Mouse (Mus musculus): ENCODE measurements at regions not wholly inside any gene's neighbourhood (a gene's known extent, or its start where the extent isn't known, plus 50 kb on each side); places are given as distances from the start of the nearest gene placed in this dataset.

DNA sequence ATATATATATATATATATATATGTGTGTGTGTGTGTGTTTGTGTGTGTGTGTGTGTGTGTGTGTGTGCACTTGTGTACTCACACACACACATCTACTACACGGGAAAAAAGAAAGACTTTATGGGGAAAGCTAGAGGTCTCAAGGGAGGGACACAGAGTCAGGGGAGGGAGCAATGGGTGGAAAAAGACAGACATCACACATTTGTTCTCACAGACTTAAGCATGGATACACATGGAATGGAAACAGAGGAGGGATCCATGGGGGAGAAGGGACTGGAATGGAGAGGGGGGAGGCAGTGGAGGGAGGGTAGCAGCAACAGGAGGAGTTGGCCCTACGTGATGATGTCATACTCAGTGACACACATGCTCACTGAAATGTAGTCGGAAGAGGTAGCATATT, 248.3 kb downstream of the Cryba4 start:
- no peak for DNase-seq (ENCODE audit: low spot score)
- 67% methylated on average over 3 of the region's 3 CpGs for WGBS
- H3K4me2 ChIP-seq, result no peak overlapping the region

DNA sequence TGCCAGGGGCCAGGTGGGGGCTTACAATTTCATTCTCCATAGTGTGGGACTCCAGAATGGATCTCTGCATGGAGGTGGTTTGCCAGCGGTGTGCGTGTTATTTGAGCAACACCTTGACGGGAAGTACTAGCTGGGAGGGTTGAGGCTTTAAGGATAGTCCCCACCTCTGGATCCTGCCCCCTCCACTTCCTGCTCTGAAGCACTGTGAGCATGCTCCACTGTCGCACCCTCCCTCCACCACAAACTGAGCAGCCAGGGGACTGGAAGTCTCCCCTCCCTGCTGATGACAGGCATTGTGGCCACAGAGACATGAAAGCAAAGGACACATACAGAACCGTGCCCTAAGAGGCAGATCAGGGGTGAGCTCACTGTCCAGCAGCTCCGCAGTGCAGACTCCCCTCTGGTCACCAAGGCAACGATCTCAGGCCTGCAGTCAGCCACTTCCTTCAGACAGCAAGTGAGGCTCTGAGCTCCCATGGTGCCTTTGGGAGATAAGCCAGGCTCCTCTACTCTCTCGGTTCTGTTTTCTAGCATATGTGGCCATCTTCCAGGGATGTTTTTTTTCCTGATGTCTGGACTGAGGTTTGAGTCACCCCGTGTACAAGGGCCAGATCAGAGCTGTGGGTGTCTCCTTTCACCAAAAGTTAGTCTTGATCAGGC, 239.7 kb downstream of the Cryba4 start:
- no peak for DNase-seq (ENCODE audit: low spot score)
- 11% methylated on average over 9 of the region's 9 CpGs for WGBS
- no peak overlapping the region for H3K4me2 ChIP-seq
- no peaks in the 10 kb centered on the region for H3K4me1 ChIP-seq (replicated peaks; ENCODE audit: control insufficient read depth, insufficient read depth, low read length)
- H3K9ac ChIP-seq (ENCODE audit: low read depth, low read length), result no peak overlapping the region
- no peak for ATAC-seq (replicated peaks; ENCODE audit: low FRiP score)
- no peak overlapping the region; the same call in 1 of the 2 replicates for H3K27ac ChIP-seq (ENCODE audit: low read depth, low read length)
- H3K4me3 ChIP-seq (ENCODE audit: low read depth, low read length), result no peak overlapping the region
- no peaks in the 10 kb centered on the region for H3K9me3 ChIP-seq (ENCODE audit: control insufficient read depth, low read length)
- no peaks in the 10 kb centered on the region for H3K27me3 ChIP-seq (replicated peaks; ENCODE audit: control insufficient read depth, insufficient read depth, low read length)
- H3K36me3 ChIP-seq (ENCODE audit: control insufficient read depth, insufficient read depth, low read length), result no peaks in the 10 kb centered on the region

More for the DNA sequence above, 248.3 kb downstream of the Cryba4 start:
- no peak for ATAC-seq (replicated peaks; ENCODE audit: low FRiP score)
- no peak overlapping the region for H3K9ac ChIP-seq (ENCODE audit: low read depth, low read length)
- H3K36me3 ChIP-seq (ENCODE audit: control insufficient read depth, insufficient read depth, low read length), result no peaks in the 10 kb centered on the region
- peaks cover 5% of the 10 kb centered on the region for H3K27me3 ChIP-seq (replicated peaks; ENCODE audit: control insufficient read depth, insufficient read depth, low read length)
- H3K4me1 ChIP-seq (replicated peaks; ENCODE audit: control insufficient read depth, insufficient read depth, low read length), result no peaks in the 10 kb centered on the region; the same call in 1 of the 2 replicates
- H3K4me3 ChIP-seq (ENCODE audit: low read depth, low read length), result no peak overlapping the region
- H3K27ac ChIP-seq (ENCODE audit: low read depth, low read length), result no peak overlapping the region
- no peaks in the 10 kb centered on the region for H3K9me3 ChIP-seq (ENCODE audit: control insufficient read depth, low read length)

DNA sequence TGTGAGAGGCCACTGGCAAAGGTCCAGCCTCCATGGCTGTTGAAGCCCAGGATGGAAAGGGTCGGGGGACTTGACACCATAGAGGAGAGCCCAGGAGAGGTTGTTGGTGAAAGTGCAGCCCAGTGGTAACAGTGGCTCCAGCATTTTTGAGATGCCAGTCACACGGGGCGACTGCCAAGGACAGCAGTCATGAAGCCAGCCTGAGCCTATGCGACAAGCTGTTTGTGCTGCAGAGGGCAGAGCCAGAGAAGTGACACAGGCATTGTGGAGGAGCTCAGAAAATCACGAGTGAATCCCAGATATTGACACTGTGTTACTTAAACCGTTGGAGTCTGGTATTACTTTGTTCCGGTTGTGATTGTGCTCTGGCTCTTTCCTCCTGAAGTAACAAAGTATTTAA, 233.4 kb downstream of the Cryba4 start:
- Histone ChIP-seq H3K4me2 (no peak overlapping the region), H3K4me3 (ENCODE audit: low read depth, low read length) (no peak overlapping the region), H3K4me1 (replicated peaks; ENCODE audit: control insufficient read depth, insufficient read depth, low read length) (no peaks in the 10 kb centered on the region), H3K27me3 (replicated peaks; ENCODE audit: control insufficient read depth, insufficient read depth, low read length) (no peaks in the 10 kb centered on the region), H3K9me3 (ENCODE audit: control insufficient read depth, low read length) (no peaks in the 10 kb centered on the region), H3K9ac (ENCODE audit: low read depth, low read length) (no peak overlapping the region), H3K36me3 (ENCODE audit: control insufficient read depth, insufficient read depth, low read length) (no peaks in the 10 kb centered on the region), H3K27ac (ENCODE audit: low read depth, low read length) (no peak overlapping the region)
- WGBS, result 63% methylated on average over 7 of the region's 7 CpGs
- DNase-seq (ENCODE audit: low spot score), result no peak
- ATAC-seq (replicated peaks; ENCODE audit: low FRiP score), result no peak

DNA sequence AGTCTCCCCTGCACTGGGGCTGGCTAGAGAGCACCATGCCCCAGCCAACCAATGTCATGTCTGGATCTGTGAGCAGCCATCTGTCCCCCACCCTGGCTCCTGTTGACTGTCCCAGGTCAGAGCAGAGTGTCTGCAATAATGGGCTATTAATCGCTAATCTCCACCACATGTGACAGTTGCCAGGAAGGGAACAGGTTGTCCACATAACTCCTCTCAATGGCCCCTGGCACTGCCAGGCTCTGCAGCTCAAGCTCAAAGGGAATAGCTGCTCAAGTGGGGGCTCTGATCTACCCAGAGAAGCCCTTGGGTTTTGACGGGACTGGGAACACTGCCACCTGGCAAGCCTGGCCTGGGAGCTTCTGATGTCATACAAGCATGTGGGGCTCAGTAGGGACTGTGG, 231.4 kb downstream of the Cryba4 start:
- no peak overlapping the region for H3K9ac ChIP-seq (ENCODE audit: low read depth, low read length)
- H3K4me2 ChIP-seq, result no peak overlapping the region
- H3K4me3 ChIP-seq (ENCODE audit: low read depth, low read length), result no peak overlapping the region
- WGBS, result 73% methylated on average over 2 of the region's 2 CpGs
- ATAC-seq (replicated peaks; ENCODE audit: low FRiP score) (no peak), DNase-seq (ENCODE audit: low spot score) (no peak)
- H3K36me3 ChIP-seq (ENCODE audit: control insufficient read depth, insufficient read depth, low read length), result no peaks in the 10 kb centered on the region
- H3K9me3 ChIP-seq (ENCODE audit: control insufficient read depth, low read length), result no peaks in the 10 kb centered on the region
- H3K27me3 ChIP-seq (replicated peaks; ENCODE audit: control insufficient read depth, insufficient read depth, low read length), result no peaks in the 10 kb centered on the region
- no peak overlapping the region for H3K27ac ChIP-seq (ENCODE audit: low read depth, low read length)
- no peaks in the 10 kb centered on the region for H3K4me1 ChIP-seq (replicated peaks; ENCODE audit: control insufficient read depth, insufficient read depth, low read length)

DNA sequence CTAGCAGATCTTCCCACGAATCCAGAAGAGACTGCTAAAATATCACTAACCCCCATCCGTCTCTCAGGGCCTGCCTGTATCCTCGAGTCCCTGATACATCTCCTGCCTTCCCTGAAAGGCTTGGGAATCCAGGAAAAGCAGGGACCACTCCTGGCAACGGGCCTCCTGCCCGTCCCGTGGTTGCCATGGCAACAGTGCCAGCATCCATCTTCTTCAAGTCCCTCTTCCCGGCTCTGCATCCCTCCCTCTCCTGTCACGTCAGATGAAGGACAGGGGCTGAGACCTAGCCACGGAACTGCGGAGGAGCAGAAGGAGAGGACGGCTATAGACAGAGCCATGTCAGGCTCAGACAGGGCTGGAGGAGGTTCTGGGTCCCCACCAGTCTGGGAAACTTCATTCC, 222.4 kb downstream of the Cryba4 start:
- no peak for ATAC-seq (replicated peaks; ENCODE audit: low FRiP score)

DNA sequence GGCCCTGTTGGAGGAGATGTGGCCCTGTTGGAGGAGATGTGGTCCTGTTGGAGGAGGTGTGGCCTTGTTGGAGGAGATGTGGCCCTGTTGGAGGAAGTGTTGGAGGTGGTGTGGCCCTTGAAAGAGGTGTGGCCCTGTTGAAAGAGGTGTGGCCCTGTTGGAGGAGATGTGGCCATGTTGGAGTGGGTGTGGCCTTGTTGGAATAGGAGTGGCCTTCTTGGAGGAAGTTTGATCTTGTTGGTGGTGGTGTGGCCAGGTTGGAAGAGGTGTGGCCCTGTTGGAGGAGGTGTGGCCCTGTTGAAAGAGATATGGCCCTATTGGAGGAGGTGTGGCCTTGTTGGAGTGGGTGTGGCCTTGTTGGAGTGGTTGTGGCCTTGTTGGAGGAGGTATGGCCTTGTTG, 220.3 kb downstream of the Cryba4 start:
- H3K27me3 ChIP-seq (replicated peaks; ENCODE audit: control insufficient read depth, insufficient read depth, low read length), result no peaks in the 10 kb centered on the region
- DNase-seq (ENCODE audit: low spot score) (no peak), ATAC-seq (replicated peaks; ENCODE audit: low FRiP score) (no peak; the same call in 1 of the 2 replicates)
- no peak overlapping the region for H3K4me3 ChIP-seq (ENCODE audit: low read depth, low read length)
- no peaks in the 10 kb centered on the region for H3K4me1 ChIP-seq (replicated peaks; ENCODE audit: control insufficient read depth, insufficient read depth, low read length)
- H3K9me3 ChIP-seq (ENCODE audit: control insufficient read depth, low read length), result no peaks in the 10 kb centered on the region
- no peak overlapping the region for H3K4me2 ChIP-seq
- no peaks in the 10 kb centered on the region for H3K36me3 ChIP-seq (ENCODE audit: control insufficient read depth, insufficient read depth, low read length)
- H3K27ac ChIP-seq (ENCODE audit: low read depth, low read length), result no peak overlapping the region
- H3K9ac ChIP-seq (ENCODE audit: low read depth, low read length), result no peak overlapping the region

More for the DNA sequence above, 222.4 kb downstream of the Cryba4 start:
- Histone ChIP-seq H3K36me3 (ENCODE audit: control insufficient read depth, insufficient read depth, low read length) (no peaks in the 10 kb centered on the region), H3K4me2 (no peak overlapping the region), H3K4me3 (ENCODE audit: low read depth, low read length) (no peak overlapping the region), H3K9me3 (ENCODE audit: control insufficient read depth, low read length) (no peaks in the 10 kb centered on the region), H3K27me3 (replicated peaks; ENCODE audit: control insufficient read depth, insufficient read depth, low read length) (no peaks in the 10 kb centered on the region), H3K27ac (ENCODE audit: low read depth, low read length) (no peak overlapping the region), H3K9ac (ENCODE audit: low read depth, low read length) (no peak overlapping the region), H3K4me1 (replicated peaks; ENCODE audit: control insufficient read depth, insufficient read depth, low read length) (no peaks in the 10 kb centered on the region)
- WGBS, result 56% methylated on average over 11 of the region's 11 CpGs
- DNase-seq (ENCODE audit: low spot score), result no peak

DNA sequence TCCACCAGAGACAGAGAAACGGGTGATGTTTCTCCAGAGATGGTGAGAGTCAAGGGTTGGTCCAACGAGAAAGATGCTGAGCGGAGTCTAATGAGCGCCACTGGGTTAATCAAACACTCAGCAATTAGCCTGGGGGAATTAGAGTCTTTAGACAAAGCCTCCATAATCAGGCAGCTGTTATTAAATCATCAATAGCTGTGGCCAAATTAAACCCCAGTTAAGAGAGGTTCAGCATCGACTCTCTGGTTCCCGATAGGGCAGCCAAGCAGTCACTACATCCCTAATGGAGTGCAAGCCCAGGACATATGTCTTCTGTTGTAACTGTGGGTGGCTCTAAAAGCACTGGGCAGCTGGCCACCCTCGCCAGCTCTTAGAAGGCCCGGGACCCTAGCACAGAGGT, 216.9 kb downstream of the Cryba4 start:
- H3K4me2 ChIP-seq, result no peak overlapping the region
- ATAC-seq (replicated peaks; ENCODE audit: low FRiP score) (no peak), DNase-seq (ENCODE audit: low spot score) (no peak)
- 85% methylated on average over 8 of the region's 8 CpGs for WGBS
- no peak overlapping the region for H3K27ac ChIP-seq (ENCODE audit: low read depth, low read length)
- no peaks in the 10 kb centered on the region for H3K36me3 ChIP-seq (ENCODE audit: control insufficient read depth, insufficient read depth, low read length)
- no peaks in the 10 kb centered on the region for H3K4me1 ChIP-seq (replicated peaks; ENCODE audit: control insufficient read depth, insufficient read depth, low read length)
- no peak overlapping the region for H3K4me3 ChIP-seq (ENCODE audit: low read depth, low read length)
- H3K27me3 ChIP-seq (replicated peaks; ENCODE audit: control insufficient read depth, insufficient read depth, low read length), result no peaks in the 10 kb centered on the region
- H3K9me3 ChIP-seq (ENCODE audit: control insufficient read depth, low read length), result no peaks in the 10 kb centered on the region
- H3K9ac ChIP-seq (ENCODE audit: low read depth, low read length), result no peak overlapping the region

DNA sequence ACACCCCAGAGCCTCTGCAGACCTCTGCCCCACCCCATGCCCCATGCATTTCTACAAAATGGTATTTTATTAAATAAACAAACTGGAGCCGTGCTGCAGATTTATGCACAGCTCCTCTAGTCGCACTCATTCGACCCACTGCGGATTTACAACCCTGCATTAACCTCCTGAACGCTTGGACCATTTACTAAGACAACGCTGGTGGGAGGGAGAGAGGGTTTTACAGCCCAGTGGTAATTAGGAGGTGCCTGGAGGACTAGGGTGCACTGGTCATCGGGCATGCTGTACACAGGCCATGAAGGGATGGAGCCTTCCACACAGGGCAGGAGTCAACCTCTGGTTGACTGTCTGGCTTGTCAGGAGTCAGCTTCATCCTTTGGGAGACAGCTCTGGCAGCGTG, 215.2 kb downstream of the Cryba4 start:
- H3K9ac ChIP-seq (ENCODE audit: low read depth, low read length), result no peak overlapping the region
- ATAC-seq (replicated peaks; ENCODE audit: low FRiP score) (no peak), DNase-seq (ENCODE audit: low spot score) (no peak)
- H3K4me1 ChIP-seq (replicated peaks; ENCODE audit: control insufficient read depth, insufficient read depth, low read length), result no peaks in the 10 kb centered on the region
- no peaks in the 10 kb centered on the region for H3K9me3 ChIP-seq (ENCODE audit: control insufficient read depth, low read length)
- H3K4me2 ChIP-seq, result no peak overlapping the region
- 58% methylated on average over 8 of the region's 8 CpGs for whole genome bisulfite sequencing
- H3K36me3 ChIP-seq (ENCODE audit: control insufficient read depth, insufficient read depth, low read length), result no peaks in the 10 kb centered on the region
- H3K27me3 ChIP-seq (replicated peaks; ENCODE audit: control insufficient read depth, insufficient read depth, low read length), result no peaks in the 10 kb centered on the region
- H3K27ac ChIP-seq (ENCODE audit: low read depth, low read length), result no peak overlapping the region
- no peak overlapping the region for H3K4me3 ChIP-seq (ENCODE audit: low read depth, low read length)

DNA sequence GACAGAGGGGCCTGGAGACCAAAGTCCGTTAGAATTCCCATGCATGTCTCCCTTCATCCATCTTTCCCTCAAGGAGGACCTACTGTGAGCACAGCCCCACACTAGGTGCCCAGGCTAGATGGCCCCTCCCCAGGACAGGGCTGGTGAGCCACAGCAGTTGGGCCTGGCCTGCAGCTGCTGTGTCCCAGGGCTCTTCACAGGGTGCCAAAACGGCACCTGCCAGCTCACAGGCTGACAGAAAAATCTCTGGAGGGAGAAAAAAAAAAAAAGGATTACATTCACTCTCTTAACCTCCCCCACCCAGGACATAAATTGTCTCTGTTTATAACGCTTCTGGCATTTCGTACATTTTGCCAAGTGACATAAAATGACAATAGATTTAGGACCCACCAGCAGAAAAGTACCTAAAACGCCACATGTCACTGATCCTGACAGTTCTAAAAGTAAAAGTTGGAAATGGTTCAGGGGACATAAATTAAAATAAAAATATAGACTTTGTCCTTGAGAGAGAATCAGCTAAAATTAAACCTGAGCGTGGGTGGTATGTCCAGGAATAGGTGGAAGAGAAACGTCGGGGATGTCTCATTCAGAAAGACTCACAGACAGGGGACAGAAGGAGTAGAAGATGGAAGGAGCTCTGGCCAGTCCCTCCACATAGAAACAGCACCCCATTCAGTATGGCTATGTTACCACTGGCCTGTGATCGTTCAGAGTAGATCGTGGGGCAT, 212.5 kb downstream of the Cryba4 start:
- Histone ChIP-seq H3K4me2 (no peak overlapping the region), H3K9ac (ENCODE audit: low read depth, low read length) (no peak overlapping the region), H3K4me3 (ENCODE audit: low read depth, low read length) (no peak overlapping the region), H3K4me1 (replicated peaks; ENCODE audit: control insufficient read depth, insufficient read depth, low read length) (no peaks in the 10 kb centered on the region), H3K9me3 (ENCODE audit: control insufficient read depth, low read length) (no peaks in the 10 kb centered on the region), H3K36me3 (ENCODE audit: control insufficient read depth, insufficient read depth, low read length) (no peaks in the 10 kb centered on the region), H3K27me3 (replicated peaks; ENCODE audit: control insufficient read depth, insufficient read depth, low read length) (no peaks in the 10 kb centered on the region), H3K27ac (ENCODE audit: low read depth, low read length) (no peak overlapping the region)
- ATAC-seq (replicated peaks; ENCODE audit: low FRiP score) (no peak), DNase-seq (ENCODE audit: low spot score) (no peak)
- WGBS, result 73% methylated on average over 10 of the region's 10 CpGs

Measured in liver, embryonic 11.5 days (tissue).